Mouse (Mus musculus) spleen, adult 2 months (tissue): ENCODE data around the gene Prok2. TPM values are rescaled to one million over a fixed set of nuclear protein-coding genes. Genes with fewer than 3 reads are reported as not detected.
A peak's percentile ranks its signal among the peaks of the same experiment; 100 is the strongest.

ENCODE experiments used
- DNase-seq, 2 experiments: peaks; one replicate each; pipeline versions ENCODE4 v3.0.0 to v3.0.0-alpha.2; 2012 to 2021; ENCODE audit warnings: low spot score in 2 of 2, low read depth in 1 of 2
- H3K27ac ChIP-seq: fragments of 200-500 bp; 2 replicates; pipeline ENCODE4 v1.5.1; 2012; ENCODE audit warnings: low read length, inconsistent platforms; ENCODE audit not compliant: insufficient read depth
- H3K27me3 ChIP-seq: fragments of 200-500 bp; 2 replicates; pipeline ENCODE4 v1.6.1; 2012; ENCODE audit warnings: mild to moderate bottlenecking, moderate library complexity, low read length, inconsistent platforms; ENCODE audit not compliant: control insufficient read depth, insufficient read depth
- H3K36me3 ChIP-seq: fragments of 200-500 bp; 2 replicates; pipeline ENCODE4 v1.6.1; 2012; ENCODE audit warnings: mild to moderate bottlenecking, low read length, inconsistent platforms; ENCODE audit not compliant: control insufficient read depth, insufficient read depth
- H3K4me1 ChIP-seq: fragments of 200-500 bp; 2 replicates; pipeline ENCODE4 v1.6.1; 2011; ENCODE audit warnings: inconsistent platforms; ENCODE audit not compliant: control insufficient read depth, insufficient read depth, insufficient read length
- H3K4me3 ChIP-seq: fragments of 200-500 bp; 2 replicates; pipeline ENCODE4 v1.5.1; 2011; ENCODE audit warnings: mild to moderate bottlenecking, inconsistent platforms; ENCODE audit not compliant: insufficient read depth, insufficient read length; ENCODE audit errors: extremely low read depth
- CTCF ChIP-seq: fragments of 200-500 bp; IDR thresholded peaks from 2 replicates; pipeline ENCODE4 v1.5.1; 2011; ENCODE audit warnings: mild to moderate bottlenecking, inconsistent platforms; ENCODE audit not compliant: insufficient read depth, insufficient read length, insufficient replicate concordance; ENCODE audit errors: extremely low read depth
- POLR2A ChIP-seq: fragments of 200-500 bp; IDR thresholded peaks from 2 replicates; pipeline ENCODE4 v1.6.1; 2011; ENCODE audit warnings: low read depth, low read length, inconsistent platforms
- WGBS: fragments of 180-500 bp; shearing (Covaris S2); methylation state at CpG from one replicate; pipeline ENCODE4 v1.1.7; 2018; 5-methylcytosine and 5-hydroxymethylcytosine counted together
- polyA plus RNA-seq: library from polyadenylated mRNA; depleted of rRNA; stranded (reverse); fragments of >200 nt; gene quantifications from 2 replicates; pipeline ENCODE4 v1.2.3, GENCODE M21; 2012

Gene Prok2
- polyA plus RNA-seq, 1 experiment: not detected

- TF ChIP-seq POLR2A (no peak), CTCF (no peak)
- H3K27ac ChIP-seq: no peak overlapping the region
- H3K27me3 ChIP-seq: peaks cover 2% of the 10 kb centered on the region; the same call in 1 of the 2 replicates
- no peak for DNase-seq
- 83% methylated on average over 3 of the region's 3 CpGs for WGBS
- no peaks in the 10 kb centered on the region for H3K36me3 ChIP-seq
- no peak overlapping the region for H3K4me3 ChIP-seq
- no peaks in the 10 kb centered on the region for H3K4me1 ChIP-seq
These were observed 25.7 kb downstream of the Prok2 start for GRCm38 (mm10) chr6:99700484-99700883.

- Histone ChIP-seq H3K27me3 (peaks cover 18% of the 10 kb centered on the region), H3K4me3 (peak overlapping the region; percentile 3; the same call in 1 of the 2 replicates), H3K36me3 (no peaks in the 10 kb centered on the region), H3K27ac (no peak overlapping the region), H3K4me1 (peaks cover 3% of the 10 kb centered on the region; the same call in 1 of the 2 replicates)
- WGBS: 6% methylated on average over 109 of the region's 110 CpGs
- TF ChIP-seq POLR2A (no peak), CTCF (no peak)
- DNase-seq: no peak
These were observed 33.0 kb downstream of the Prok2 start for GRCm38 (mm10) chr6:99692916-99693841.

- TF ChIP-seq CTCF (no peak), POLR2A (no peak)
- Histone ChIP-seq H3K27me3 (peaks cover 18% of the 10 kb centered on the region), H3K27ac (no peak within 1 kb of the TSS), H3K36me3 (no peaks in the 10 kb centered on the region), H3K4me1 (peaks cover 3% of the 10 kb centered on the region; the same call in 1 of the 2 replicates), H3K4me3 (peak within 1 kb of the TSS; percentile 3; the same call in 1 of the 2 replicates)
- WGBS: 2% methylated on average over 72 of the region's 112 CpGs
- DNase-seq: no peak
These were observed 33.8 kb downstream of the Prok2 start, which contains the start of gene Gpr27 for GRCm38 (mm10) chr6:99692206-99692915. Gene Gpr27, plus strand, starts transcription at chr6:99692679.

GRCm38 (mm10) chr6:99691666-99692205, 34.5 kb downstream of the Prok2 start:
- H3K4me3 ChIP-seq: no peak overlapping the region
- no peak for DNase-seq
- TF ChIP-seq POLR2A (no peak), CTCF (no peak)
- WGBS: 14% methylated on average over 25 of the region's 25 CpGs
- peaks cover 3% of the 10 kb centered on the region; the same call in 1 of the 2 replicates for H3K4me1 ChIP-seq
- H3K27ac ChIP-seq: no peak overlapping the region
- H3K27me3 ChIP-seq: peaks cover 18% of the 10 kb centered on the region
- H3K36me3 ChIP-seq: no peaks in the 10 kb centered on the region

GRCm38 (mm10) chr6:99688513-99688912, 37.7 kb downstream of the Prok2 start:
- DNase-seq: no peak
- 72% methylated on average over 6 of the region's 6 CpGs for WGBS
- no peak for TF ChIP-seq CTCF
- TF ChIP-seq POLR2A: no peak
- peaks cover 3% of the 10 kb centered on the region; the same call in 1 of the 2 replicates for H3K4me1 ChIP-seq
- H3K27me3 ChIP-seq: peaks cover 18% of the 10 kb centered on the region
- H3K27ac ChIP-seq: no peak overlapping the region
- H3K36me3 ChIP-seq: no peaks in the 10 kb centered on the region
- no peak overlapping the region for H3K4me3 ChIP-seq

- Histone ChIP-seq H3K27me3 (0 out of 2 replicates have a peak, but pooled peaks cover 3% of the 10 kb centered on the region), H3K27ac (no peak overlapping the region), H3K4me1 (no peaks in the 10 kb centered on the region), H3K4me3 (no peak overlapping the region), H3K36me3 (no peaks in the 10 kb centered on the region)
- DNase-seq: peak in 1 of 2 experiments; percentile 28
- no peak for TF ChIP-seq POLR2A
- peak; percentile 33; the same call in 1 of the 2 replicates for TF ChIP-seq CTCF
- WGBS: 55% methylated on average over 5 of the region's 5 CpGs
These were observed 41.3 kb downstream of the Prok2 start for GRCm38 (mm10) chr6:99684899-99685298.
